Mouse (Mus musculus) thymus, adult 2 months (tissue): ENCODE results near the gene Coq4. TPM values are rescaled to one million over a fixed set of nuclear protein-coding genes. Genes with fewer than 3 reads are reported as not detected.
A peak's percentile ranks its signal among the peaks of the same experiment; 100 is the strongest.
"Not testable (repeated sequence)": the region's sequence is repeated elsewhere in the genome, so short reads cannot be mapped to it uniquely, and the experiment has no call there.

Source experiments
- DNase-seq: peaks from one replicate; pipeline ENCODE4 v3.0.0; 2021
- H3K27ac ChIP-seq: fragments of 200-500 bp; 2 replicates; pipeline ENCODE4 v1.5.1; 2012; ENCODE audit warnings: low read length, control low read depth; ENCODE audit not compliant: control insufficient read depth, insufficient read depth
- H3K27me3 ChIP-seq: fragments of 200-500 bp; 2 replicates; pipeline ENCODE4 v1.6.1; 2012; ENCODE audit warnings: mild to moderate bottlenecking, low read length, moderate library complexity, mixed read lengths; ENCODE audit not compliant: control insufficient read depth, insufficient read depth
- H3K36me3 ChIP-seq: fragments of 200-500 bp; 2 replicates; pipeline ENCODE4 v1.6.1; 2012; ENCODE audit warnings: mild to moderate bottlenecking, low read length, moderate library complexity; ENCODE audit not compliant: control insufficient read depth, insufficient read depth
- H3K4me1 ChIP-seq: fragments of 200-500 bp; replicated peaks from 2 replicates; pipeline ENCODE4 v1.6.1; 2012; ENCODE audit warnings: low read length; ENCODE audit not compliant: control insufficient read depth, insufficient read depth
- H3K4me3 ChIP-seq: fragments of 200-500 bp; 2 replicates; pipeline ENCODE4 v1.5.1; 2012; ENCODE audit warnings: mild to moderate bottlenecking, low read length, control low read depth, moderate library complexity; ENCODE audit not compliant: control insufficient read depth, insufficient read depth
- CTCF ChIP-seq: fragments of 200-500 bp; IDR thresholded peaks from 2 replicates; pipeline ENCODE4 v1.5.1; 2012; ENCODE audit warnings: mild to moderate bottlenecking, control low read depth, low read length, moderate library complexity, borderline replicate concordance; ENCODE audit not compliant: control insufficient read depth, poor library complexity, insufficient read depth; ENCODE audit errors: extremely low read depth
- POLR2A ChIP-seq: fragments of 200-500 bp; IDR thresholded peaks from 2 replicates; pipeline ENCODE4 v1.6.1; 2012; ENCODE audit warnings: mild to moderate bottlenecking, low read length, control low read depth, moderate library complexity; ENCODE audit not compliant: control insufficient read depth, poor library complexity, insufficient read depth; ENCODE audit errors: extremely low read depth
- WGBS: fragments of 180-500 bp; shearing (Covaris S2); methylation state at CpG from one replicate; pipeline ENCODE4 v1.1.7; 2018; 5-methylcytosine and 5-hydroxymethylcytosine counted together
- polyA plus RNA-seq: library from polyadenylated mRNA; depleted of rRNA; stranded (reverse); fragments of >200 nt; gene quantifications from 2 replicates; pipeline ENCODE4 v1.2.3, GENCODE M21; 2012

The Coq4 gene
- polyA plus RNA-seq, 1 experiment: 49.0 TPM

DNA sequence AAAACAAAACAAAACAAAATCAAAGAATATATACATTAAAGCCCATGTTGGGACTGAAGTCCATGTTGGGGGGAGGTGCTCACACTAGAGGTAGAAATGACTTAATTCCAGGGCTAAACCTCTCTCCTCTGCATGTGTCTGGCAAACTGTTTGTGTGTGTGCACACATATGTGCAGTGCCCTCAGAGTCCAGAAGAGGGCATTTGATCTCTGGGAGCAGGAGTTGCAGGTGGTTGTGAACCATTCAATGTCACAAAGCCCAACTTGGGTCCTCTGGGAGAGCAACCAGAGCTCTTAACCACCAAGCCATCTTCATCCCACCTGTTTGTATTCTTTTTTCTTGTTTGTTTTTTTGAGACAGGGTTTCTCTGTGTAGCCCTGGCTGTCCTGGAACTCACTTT, 17.1 kb upstream of the Coq4 start:
- Histone ChIP-seq H3K27me3 (no peaks in the 10 kb centered on the region; the same call in 1 of the 2 replicates), H3K27ac (no peak overlapping the region), H3K36me3 (no peaks in the 10 kb centered on the region), H3K4me3 (no peak overlapping the region), H3K4me1 (no peaks in the 10 kb centered on the region)
- DNase-seq: no peak
- no peak for TF ChIP-seq CTCF
- TF ChIP-seq POLR2A: no peak

DNA sequence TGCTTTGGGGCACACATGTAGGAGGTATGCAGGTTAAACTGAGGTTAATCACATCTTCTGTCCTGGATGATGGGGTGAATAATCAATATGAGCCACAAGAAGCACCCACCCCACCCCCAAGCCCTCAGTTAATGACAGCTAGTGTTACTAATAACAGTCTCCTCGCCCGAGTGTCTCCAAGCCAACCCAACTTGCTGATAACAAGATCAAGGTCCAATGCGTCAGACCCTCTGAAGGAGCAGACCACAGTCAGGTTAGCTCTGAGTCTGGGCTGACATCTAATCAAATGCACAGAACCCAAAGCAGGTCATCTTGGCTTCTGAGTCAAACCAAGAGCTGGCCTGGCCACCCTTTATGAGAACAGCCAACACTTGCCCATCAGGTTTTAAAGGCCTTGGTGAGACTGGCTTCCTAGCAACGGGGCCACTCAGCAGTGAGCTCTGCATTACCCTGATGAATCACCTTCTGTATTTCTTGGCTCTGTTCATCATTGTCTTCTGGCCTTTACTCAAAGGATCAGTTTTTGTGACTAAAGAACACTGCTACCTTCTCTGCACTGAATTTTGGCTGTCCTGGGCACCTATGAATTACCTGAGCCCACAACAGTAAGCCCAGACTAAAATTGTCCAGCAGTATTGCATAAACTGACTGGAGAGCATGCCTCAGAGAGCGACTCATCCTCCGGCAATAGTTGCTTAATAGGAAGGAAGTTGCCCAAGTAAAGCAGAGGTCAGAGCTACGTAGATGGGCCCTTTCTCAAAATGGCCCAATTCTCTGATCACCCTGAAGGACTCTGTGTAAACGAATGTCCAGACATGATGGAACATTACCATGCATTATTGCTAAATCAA, 15.5 kb upstream of the Coq4 start:
- 85% methylated on average over 8 of the region's 8 CpGs for WGBS
- H3K36me3 ChIP-seq: peaks cover 4% of the 10 kb centered on the region; the same call in 1 of the 2 replicates
- no peaks in the 10 kb centered on the region; the same call in 1 of the 2 replicates for H3K27me3 ChIP-seq
- H3K27ac ChIP-seq: no peak overlapping the region
- DNase-seq: no peak
- no peak overlapping the region for H3K4me3 ChIP-seq
- TF ChIP-seq POLR2A (no peak), CTCF (no peak)
- H3K4me1 ChIP-seq: no peaks in the 10 kb centered on the region

DNA sequence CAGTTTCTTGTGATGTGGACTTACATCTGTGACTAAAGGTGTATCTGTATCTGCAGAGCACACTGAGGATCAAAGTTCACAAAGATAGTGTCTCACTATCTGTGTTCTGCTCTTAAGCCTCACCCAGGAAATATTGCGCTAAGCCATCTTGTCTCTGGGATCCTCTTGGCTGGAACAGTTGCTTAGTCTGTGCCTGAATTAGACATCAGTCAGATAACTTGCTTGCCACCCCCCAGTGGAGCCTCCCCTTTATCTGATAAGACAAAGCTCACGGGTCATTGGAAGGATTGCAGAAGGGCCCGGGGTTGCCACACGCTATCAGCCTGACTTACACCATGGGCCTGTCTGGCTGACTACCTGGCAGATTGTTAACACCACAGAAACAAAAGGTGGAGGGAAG, 14.0 kb upstream of the Coq4 start:
- no peak overlapping the region for H3K27ac ChIP-seq
- no peak for TF ChIP-seq POLR2A
- TF ChIP-seq CTCF: no peak

DNA sequence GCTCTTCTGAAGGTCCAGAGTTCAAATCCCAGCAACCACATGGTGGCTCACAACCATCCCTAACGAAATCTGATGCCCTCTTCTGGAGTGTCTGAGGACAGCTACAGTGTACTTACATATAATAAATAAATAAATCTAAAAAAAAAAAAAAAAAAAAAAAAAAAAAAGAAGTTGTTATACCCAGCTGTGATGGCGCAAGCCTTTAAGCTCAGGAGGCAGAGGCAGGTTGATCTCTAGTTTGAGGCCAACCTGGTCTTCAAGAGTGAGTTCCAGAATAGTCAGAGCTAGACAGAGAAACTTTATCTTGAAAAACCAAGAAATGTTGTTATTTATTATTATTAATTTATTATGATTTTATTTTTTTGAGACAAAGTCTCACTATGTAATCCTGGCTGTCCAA, 6.0 kb upstream of the Coq4 start:
- H3K36me3 ChIP-seq: peaks cover 69% of the 10 kb centered on the region
- not testable (repeated sequence) for DNase-seq, H3K27ac ChIP-seq, H3K4me3 ChIP-seq, H3K4me1 ChIP-seq, H3K27me3 ChIP-seq
- 97% methylated on average over 2 of the region's 2 CpGs for WGBS

More for the DNA sequence above, 14.0 kb upstream of the Coq4 start:
- no peaks in the 10 kb centered on the region; the same call in 1 of the 2 replicates for H3K27me3 ChIP-seq
- H3K4me1 ChIP-seq: no peaks in the 10 kb centered on the region
- H3K4me3 ChIP-seq: no peak overlapping the region
- no peak for DNase-seq
- peaks cover 18% of the 10 kb centered on the region for H3K36me3 ChIP-seq
- WGBS: 88% methylated on average over 4 of the region's 4 CpGs

DNA sequence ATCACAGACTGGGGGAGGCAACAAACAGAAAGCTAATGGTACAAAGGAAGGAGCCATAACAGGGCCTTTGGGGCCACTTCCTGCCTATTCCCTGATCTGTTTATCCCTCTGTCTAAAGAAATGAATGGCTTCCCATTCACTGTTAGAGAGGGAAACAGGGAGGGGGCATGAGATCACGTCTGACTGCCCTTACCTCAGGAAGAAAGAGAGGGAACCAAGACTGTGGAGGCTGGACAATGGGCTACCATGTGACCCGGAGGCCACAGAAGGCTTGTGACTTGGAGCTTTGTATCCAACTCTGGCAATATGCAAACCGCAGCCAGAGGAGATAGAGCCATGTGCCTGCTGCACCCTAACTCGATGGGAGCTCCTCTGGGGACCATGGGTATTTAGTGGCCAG, 3.0 kb upstream of the Coq4 start:
- Histone ChIP-seq H3K27ac (no peak overlapping the region), H3K4me1 (no peaks in the 10 kb centered on the region), H3K27me3 (no peaks in the 10 kb centered on the region), H3K36me3 (peaks cover 46% of the 10 kb centered on the region), H3K4me3 (no peak overlapping the region)
- DNase-seq: no peak
- 82% methylated on average over 4 of the region's 4 CpGs for WGBS
- no peak for TF ChIP-seq POLR2A
- no peak for TF ChIP-seq CTCF

DNA sequence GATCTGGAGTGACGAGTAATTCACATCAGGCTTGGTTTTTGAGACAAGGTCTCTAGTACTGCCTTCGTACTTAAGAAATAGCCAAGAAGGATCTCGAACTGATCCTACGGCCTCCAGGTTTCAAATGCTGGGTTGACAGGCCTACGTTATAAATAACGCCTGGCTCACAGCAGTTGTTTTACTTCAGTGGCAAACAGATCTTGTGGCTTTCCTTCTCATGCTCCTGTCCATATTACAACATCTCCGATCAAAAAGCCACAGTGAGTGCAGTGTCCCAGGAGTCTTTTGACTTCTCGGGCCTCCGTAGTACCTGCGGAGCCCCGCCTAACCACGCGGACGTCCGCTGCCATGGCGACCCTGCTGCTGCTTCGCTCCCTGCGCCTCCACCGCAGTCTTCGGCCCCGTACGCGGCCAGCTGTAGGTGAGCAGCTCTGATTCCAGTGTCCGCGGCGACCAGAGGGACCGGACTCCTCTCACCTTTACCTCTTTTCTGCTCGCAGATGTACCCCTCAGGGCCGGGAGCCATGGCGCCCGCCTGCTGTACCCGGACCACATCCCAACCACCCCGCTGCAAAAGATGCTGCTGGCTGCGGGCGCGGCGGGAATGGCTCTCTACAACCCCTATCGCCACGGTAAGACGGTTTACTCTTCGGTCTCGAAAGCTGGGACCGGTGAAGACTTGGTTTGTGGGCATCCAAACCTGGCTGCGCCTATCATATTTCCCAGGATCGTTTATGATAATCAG, 816 bp downstream of the Coq4 start, which contains the start of gene Trub2:
TSS of gene Trub2 (minus strand) at position 566 of the 745 bp plus-strand sequence.
- peak within 1 kb of the TSS; percentile 100 for H3K4me3 ChIP-seq
- WGBS: under 1% methylated on average over 45 of the region's 45 CpGs
- TF ChIP-seq CTCF: peak; percentile 36; the same call in 1 of the 2 replicates
- TF ChIP-seq POLR2A: no peak
- peak within 1 kb of the TSS; percentile 54; the same call in 1 of the 2 replicates for H3K27ac ChIP-seq
- DNase-seq: peak; percentile 88
- peaks cover 18% of the 10 kb centered on the region for H3K36me3 ChIP-seq
- no peaks in the 10 kb centered on the region for H3K27me3 ChIP-seq
- H3K4me1 ChIP-seq: no peaks in the 10 kb centered on the region
